Mouse (Mus musculus): ENCODE measurements around the gene Cntn1.

GRCm38 (mm10) chr15:92161163-92162025 lies 110.4 kb downstream of the Cntn1 start:
- 0 out of 2 replicates have a peak, but pooled peaks have one; percentile 29 for TF ChIP-seq CTCF (IDR thresholded peaks at IDR 0.05; ENCODE audit: extremely low read depth, insufficient read depth, low read length)
- TF ChIP-seq POLR2A (IDR thresholded peaks at IDR 0.05; ENCODE audit: extremely low read depth, insufficient read depth, low read length), result peak; percentile 24; the same call in 1 of the 2 replicates
